Mouse (Mus musculus): ENCODE results near the gene Ilk.
A peak's percentile ranks its signal among the peaks of the same experiment; 100 is the strongest.

Gene Ilk

DNA sequence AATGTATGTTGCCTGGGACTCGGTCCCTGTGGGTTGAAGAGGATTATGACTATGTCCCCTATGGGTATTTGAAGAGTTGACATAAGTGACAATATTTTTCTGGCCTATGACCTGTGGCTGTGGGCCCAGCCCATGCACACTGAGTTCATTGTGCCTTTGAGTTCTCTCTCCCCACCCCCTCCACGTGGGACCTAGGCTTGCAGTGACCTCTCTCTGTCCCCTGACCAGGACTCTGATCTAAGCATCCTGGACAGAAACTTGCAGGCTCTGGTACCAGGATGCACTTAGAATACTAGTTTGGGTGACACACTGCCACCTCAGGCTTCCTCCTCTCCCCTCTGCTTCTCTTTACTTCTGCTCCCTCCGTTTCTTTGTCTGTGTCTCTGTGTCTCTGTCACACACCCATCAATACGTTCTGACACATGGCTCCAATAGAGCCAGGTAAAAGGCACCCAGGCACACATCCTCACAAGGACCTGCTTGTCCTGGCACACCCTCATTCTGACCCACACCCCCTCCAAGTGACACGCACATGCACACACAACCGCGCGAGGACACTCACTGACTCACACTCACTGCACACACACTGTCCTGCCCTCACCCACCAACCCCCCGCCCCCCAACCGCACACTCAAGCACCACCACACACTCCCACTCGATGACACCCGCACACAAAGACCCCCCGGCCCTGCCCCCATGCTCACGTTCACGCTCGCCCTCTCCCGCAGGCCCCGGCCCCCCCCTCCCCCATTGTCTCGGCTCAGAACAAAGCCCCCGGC is 50.3 kb downstream of the Ilk start:
- no peak for DNase-seq

DNA sequence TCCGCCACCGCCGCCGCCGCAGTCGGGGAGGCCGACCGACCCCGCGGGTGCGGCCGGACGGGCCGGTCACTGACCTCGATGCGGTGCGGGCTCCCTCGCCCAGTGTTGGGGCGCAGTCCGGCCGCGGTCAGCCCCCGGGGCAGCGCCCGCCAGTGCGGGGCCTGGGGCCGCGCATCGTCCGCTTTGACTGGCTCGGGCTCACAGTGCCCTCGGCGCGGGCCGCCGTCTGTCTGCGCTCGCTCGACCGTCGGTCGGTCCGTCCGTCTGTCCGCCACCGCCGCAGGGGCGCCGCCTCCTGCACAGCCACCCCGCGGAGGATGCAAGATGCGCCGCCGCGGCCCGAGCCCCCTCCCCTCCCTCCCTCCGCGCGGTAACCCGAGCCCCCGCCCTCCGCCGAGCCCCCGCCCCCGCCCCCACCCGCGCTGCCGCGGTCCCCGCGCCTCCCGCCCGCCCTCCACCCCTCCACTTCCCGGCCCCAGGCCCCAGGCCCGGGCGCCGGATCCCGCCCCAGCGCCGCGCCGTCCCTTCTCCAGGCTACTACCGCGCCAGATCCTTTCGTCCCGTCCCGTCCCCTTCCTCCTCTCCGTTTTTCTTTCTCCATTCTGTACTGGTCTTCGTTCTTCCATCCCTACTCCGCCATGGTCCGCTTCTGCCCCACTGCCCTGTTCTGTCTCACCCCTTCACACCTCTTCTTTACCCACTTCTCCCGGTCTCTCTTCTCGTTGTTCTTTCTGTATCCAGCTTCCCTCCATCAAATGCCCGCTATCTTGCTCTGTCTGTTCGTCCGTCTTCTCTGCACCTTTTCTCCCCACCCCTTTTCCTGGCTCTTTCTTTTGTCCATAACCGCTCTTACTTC is 51.1 kb downstream of the Ilk start, which contains the start of gene Dchs1:
TSS of gene Dchs1 (minus strand) at position 370 of the 856 bp plus-strand sequence.
- peak; percentile 46 for DNase-seq

DNA sequence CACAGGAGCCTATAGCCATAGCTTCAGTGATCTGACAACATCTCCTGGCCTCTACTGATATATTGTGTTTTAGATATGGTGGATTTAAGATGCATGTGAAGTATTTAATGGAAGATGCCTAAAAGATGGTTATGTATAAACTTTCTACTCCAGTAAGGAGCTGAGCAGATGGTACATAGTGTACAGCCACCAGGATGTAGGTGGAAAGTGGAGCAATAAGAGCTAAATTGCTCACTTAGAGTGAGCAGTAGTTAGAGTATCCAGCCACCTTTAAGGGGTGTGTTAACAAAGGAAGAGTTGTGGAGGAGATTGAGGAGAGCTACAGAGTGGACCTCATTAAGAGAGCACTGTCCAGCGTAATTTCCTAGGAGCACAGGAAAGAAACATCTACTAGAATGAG is 54.8 kb downstream of the Ilk start:
- no peak for DNase-seq

All from liver (tissue).